Mouse (Mus musculus): ENCODE data around the gene Eif2ak2.
A peak's percentile ranks its signal among the peaks of the same experiment; 100 is the strongest.

Gene Eif2ak2

DNA sequence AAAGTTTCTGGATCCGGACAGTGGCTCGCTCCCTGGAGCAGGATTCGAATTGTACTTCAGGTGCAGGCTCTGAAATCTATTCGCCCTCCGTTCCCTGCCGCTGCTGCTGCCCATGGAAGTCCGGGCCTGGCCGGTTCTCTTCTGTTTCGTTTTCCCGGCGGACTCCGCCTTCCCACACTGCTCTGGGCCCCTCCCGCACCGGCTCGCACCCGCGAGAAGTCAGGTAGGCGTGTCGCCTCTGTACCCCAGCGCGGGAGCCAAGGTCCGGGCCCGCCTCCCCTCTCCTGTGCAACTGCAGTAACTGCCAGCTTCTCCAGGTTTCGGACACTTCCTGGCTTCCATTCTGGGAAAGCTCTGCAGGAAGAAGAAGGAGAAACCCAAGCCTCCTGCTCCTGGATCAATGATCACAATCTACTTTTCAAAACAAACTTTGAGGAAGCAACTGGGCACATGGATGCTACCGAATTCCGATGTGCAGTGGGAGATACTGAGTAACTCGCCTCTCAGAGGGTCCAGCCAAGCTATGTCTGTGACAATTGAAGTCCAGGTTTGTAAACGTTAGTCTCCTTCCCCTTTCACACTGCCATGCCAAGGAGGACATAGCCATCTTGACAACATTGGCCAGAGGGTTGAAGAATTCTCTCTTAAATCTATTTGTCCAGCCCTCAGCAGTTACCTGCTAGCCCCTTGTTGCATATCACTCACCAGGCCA, at the start of gene Eif2ak2:
Eif2ak2 (minus strand) TSS at position 173 of the 712 bp plus-strand sequence.
- peak; percentile 82 to 83 for DNase-seq (ENCODE audit: low spot score in 2 of 2)

- no peak for DNase-seq (ENCODE audit: low spot score in 2 of 2)
These were observed 35.3 kb upstream of the Eif2ak2 start for GRCm38 (mm10) chr17:78917696-78918095.

GRCm38 (mm10) chr17:78916899-78917298, 34.5 kb upstream of the Eif2ak2 start:
- no peak for DNase-seq (ENCODE audit: low spot score in 2 of 2)

- peak; percentile 82 to 85 for DNase-seq (ENCODE audit: low spot score in 2 of 2)
These were observed 34.0 kb upstream of the Eif2ak2 start, which contains the start of gene Cebpzos for GRCm38 (mm10) chr17:78916369-78916813. Cebpzos (plus strand) TSS chr17:78916500.

- DNase-seq (ENCODE audit: low spot score in 2 of 2), result no peak
These were observed 33.4 kb upstream of the Eif2ak2 start for GRCm38 (mm10) chr17:78915772-78916171.

DNA sequence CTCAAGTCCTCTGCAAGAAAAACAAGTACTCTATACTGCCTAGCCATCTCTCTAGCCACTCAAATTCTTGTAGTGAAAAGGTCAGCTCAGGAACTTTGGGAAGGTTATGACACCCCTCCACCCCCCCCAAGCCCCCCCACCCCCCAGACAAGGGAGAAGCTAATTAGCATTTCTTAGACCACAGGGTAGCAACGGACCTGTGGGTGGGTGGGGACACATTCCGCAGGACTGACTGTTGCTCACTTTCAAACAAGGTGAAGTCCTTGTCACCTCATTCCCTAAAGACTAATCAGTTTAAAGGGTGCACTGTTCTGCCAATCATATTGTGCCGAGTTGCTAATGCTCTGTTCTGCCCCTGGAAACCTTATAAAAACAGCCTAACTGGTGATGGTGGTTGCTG, 31.5 kb upstream of the Eif2ak2 start:
- DNase-seq (ENCODE audit: low spot score in 2 of 2), result no peak

DNA sequence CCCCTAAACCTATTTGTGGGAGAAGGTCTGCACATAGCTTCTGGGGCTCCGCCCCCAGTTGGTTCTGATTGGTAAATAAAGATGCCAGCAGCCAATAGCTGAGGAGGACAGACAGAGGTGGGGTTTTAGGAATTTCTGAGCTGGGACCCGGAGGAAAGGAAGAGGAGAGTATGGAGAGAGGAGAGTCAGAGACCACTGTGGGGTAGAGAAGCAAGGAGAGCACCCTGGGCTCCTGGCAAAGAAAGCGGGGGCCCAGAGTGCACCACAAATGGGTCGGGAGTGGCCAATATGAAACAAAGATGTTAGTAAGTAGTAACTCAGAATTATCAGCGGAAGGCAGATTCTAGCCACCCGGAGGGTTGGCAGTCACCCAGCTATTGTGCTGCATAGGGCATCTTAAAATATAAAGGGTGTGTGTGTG, 30.5 kb upstream of the Eif2ak2 start:
- no peak for DNase-seq (ENCODE audit: low spot score in 2 of 2)

DNA sequence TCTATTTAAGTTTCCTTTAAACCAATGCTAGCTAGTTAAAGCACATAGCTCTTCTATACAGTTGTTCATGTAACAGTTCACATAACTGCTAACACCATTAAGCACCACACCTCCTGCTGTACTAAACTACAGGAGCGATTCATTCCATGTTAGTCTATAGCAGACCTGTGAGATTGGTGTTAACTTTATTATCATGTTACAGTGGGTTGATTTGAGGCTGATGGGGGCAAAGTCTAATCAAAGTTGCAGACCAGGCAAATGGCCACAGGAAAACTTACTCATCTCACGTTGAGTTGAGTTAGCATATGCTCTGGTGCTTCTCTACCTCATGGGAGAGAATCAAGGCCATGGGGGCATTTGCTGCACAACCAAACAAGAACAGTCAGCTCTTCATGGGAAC, 27.0 kb upstream of the Eif2ak2 start:
- no peak for DNase-seq (ENCODE audit: low spot score in 2 of 2)

DNA sequence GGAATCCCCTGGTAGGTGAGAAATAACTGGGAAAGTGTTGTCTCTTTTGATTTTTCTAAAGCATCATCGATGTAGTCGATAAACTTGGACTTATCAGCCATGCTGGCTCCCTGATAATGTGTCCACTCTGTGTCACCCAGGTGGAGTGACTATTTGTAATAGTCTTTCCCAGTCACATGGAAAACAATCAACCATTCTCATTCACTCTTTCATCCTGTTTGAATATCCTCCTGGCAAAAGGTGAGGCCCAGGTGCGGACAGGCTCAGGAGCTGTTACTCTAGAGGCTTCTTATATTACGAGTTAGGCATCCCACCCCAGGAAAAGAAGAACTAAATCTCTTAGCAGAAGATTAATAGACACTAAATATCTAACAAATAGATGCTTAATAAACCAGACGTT, 24.5 kb upstream of the Eif2ak2 start, which contains the start of gene Sult6b1:
Sult6b1 (minus strand) TSS at position 101 of the 400 bp plus-strand sequence.
- no peak for DNase-seq (ENCODE audit: low spot score in 2 of 2)

- DNase-seq (ENCODE audit: low spot score in 2 of 2), result no peak
These were observed 20.8 kb upstream of the Eif2ak2 start for GRCm38 (mm10) chr17:78903158-78903557.

DNA sequence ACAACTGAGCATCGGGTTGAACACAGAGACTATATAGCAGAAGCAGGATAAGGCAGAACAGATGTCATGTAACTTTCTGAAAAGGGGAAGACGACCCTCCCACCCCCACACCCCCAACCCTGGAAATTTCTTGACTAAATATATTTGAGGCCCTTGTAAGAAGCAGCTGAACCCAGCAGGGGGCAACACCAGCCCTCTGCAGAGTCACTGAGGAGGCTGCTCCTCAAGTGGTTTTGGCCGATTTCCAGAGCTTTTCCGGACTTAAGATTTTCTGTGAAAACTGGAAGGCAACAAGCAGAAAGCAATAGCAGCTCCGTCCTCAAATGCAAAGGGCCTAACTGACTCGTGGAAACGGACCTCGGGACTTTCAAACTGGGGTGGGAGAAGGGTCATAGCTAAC, 13.0 kb upstream of the Eif2ak2 start:
- DNase-seq (ENCODE audit: low spot score in 2 of 2), result peak in 1 of 2 experiments; percentile 6

DNA sequence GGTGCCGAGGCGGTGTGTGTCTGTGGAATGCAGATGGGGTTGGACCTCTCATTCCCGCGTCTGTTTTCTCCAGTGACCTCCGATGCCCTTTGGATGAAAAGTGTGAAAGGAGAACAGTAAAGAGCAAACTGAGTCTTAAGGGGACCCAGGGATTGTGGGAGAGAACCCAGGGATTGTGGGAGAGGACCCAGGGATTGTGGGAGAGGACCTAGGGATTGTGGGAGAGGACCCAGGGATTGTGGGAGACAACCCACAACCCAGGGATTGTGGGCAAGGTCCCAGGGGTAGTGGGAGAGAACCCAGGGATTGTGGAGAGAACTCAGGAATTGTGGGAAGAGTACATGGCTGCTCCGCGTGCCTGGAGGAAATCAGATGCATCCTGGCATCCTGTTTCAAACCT, 12.6 kb upstream of the Eif2ak2 start:
- no peak for DNase-seq (ENCODE audit: low spot score in 2 of 2)

DNA sequence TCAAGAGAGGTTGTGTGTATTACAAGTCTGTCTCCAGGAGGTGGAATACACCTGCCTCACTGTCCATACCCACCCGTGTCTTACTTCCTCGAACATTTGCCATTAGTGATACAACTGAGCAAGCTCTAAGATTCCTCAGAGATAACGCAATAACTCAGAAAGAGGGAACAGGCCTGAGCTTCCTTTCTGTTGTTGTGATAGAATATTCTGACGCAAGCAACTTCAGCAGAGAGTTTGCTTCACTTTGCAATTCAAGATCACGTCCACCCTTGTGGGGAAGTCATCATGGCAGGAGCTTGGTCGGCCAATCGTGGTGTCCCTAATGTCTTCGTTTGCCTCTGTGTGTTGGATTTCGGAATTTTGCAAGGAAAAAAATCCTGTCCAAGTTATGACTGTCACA, 8.6 kb upstream of the Eif2ak2 start:
- no peak for DNase-seq (ENCODE audit: low spot score in 2 of 2)

- no peak for DNase-seq (ENCODE audit: low spot score in 2 of 2)
These were observed 6.8 kb upstream of the Eif2ak2 start for GRCm38 (mm10) chr17:78889184-78889583.

GRCm38 (mm10) chr17:78888554-78888953, 6.2 kb upstream of the Eif2ak2 start:
- no peak for DNase-seq (ENCODE audit: low spot score in 2 of 2)

GRCm38 (mm10) chr17:78885286-78886065, 3.1 kb upstream of the Eif2ak2 start:
- DNase-seq (ENCODE audit: low spot score in 2 of 2), result no peak

- no peak for DNase-seq (ENCODE audit: low spot score in 2 of 2)
These were observed 918 bp upstream of the Eif2ak2 start for GRCm38 (mm10) chr17:78883291-78883690.

DNA sequence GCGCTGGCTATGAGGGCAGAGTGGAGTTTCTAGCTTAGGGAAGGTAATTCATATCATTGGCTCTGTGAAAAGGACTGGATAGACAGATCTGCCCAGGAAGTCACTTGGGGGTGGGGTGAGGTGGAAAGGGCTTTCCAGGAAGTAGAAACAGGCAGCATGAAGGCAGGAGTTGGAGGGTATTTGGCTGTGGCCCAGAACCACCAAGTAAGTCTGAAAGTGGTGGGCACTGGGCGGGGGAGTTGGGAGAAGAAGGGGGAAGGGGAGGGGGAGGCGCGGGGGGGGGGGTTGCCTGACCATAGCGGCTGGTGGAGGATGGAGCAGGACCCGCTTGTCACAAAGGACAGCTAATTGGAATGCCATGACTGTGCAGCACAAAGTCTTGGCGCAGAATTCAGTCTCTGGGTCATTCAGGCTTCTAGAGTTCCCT, 482 bp downstream of the Eif2ak2 start:
- no peak for DNase-seq (ENCODE audit: low spot score in 2 of 2)

DNA sequence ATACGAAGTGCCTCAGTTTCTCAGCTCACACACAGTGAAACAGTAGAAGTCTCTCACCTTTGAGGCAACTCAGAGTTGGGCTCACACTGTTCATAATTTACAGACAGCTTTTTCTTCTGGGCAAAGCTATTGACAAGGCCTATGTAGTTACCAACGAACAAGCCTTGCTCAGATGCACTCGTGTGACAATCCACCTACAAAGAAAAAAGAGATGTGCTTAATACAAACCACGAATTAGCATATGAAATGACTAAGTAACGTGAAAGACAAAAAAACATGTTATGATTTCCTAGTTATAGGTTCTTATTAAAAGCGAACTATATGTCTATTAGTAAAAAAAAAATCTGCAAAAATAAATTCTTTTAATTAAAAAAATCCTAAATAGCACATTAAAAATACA, 8.5 kb downstream of the Eif2ak2 start:
- DNase-seq (ENCODE audit: low spot score in 2 of 2), result no peak

DNA sequence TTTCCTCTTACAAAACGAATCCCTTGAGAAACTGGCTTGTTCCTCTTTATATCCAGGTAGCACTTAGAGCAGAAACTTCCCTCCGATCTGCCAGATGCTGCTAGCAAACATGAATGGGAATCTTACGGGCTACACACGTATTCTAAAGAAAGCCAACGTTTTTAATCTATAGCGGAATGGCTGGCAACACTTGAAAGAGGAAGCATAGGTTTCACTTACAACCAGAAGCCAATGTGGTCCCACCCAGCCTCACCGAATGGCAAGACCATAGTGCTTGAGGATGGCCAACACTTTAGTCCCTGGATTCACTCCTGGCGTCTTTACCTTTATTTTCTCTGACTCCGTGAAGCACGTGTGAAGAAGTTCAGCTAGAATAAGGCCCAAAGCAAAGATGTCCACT, 26.1 kb downstream of the Eif2ak2 start:
- DNase-seq (ENCODE audit: low spot score in 2 of 2), result no peak

DNA sequence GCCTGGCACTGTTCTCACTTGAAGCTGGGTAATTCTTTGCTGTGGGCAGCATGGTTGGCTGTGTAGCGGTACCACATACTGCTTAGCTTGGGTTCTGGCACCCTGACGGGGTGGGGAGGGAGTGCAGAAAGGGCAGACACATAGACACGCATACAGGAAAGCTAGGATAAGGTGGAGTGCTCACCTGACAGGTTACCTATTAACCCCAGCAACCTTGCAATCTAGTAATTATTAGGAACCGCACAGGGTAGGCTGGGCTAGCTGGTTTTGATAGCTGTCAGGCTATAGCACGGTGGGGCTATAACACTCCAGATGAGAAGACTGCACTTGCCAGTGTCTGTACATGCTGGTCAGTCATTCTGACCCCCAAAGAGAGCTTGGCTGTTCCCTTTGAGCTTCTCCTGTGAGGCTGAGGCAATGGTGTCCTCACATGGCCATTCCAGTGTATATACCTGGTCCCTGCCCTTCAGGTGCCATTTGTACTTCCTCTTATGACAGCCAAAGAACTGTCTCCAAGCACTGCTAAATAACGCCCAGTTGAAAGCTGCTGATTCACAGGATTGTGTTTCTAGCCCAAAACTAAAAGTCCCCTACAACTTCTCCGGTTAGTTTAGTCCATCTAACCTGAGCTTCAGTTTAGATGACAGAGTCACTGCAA, 40.0 kb downstream of the Eif2ak2 start:
- DNase-seq (ENCODE audit: low spot score in 2 of 2), result no peak

DNA sequence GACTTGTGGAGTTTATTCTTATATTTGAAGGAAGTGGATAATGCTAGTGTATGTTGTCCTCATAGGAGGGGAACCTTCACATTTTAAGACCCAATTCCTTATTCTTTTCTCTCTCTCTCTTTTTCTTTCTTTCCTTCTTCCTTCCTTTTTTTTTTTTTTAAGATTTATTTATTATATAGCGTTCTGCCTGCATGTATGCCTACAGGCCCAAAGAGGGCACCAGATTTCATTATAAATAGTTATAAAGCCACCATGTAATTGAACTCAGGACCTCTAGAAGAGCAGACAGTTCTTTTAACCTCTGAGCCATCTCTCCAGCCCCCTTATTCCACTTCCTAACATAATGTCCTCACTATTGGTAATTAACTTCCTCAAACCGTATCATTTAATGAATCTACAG, 46.3 kb downstream of the Eif2ak2 start:
- DNase-seq (ENCODE audit: low spot score in 2 of 2), result no peak
